Mouse (Mus musculus): Measurements from ENCODE around the gene Esp15. TPM values are rescaled to one million over a fixed set of nuclear protein-coding genes. Genes with fewer than 3 reads are reported as not detected.

Esp15 gene
- not detected for total RNA-seq (2023)

GRCm38 (mm10) chr17:39640654-39641053 is at the start of gene Esp15:
Gene Esp15, plus strand, starts transcription at chr17:39640954.

Other genes with a start within 250 kb of the Esp15 start
- not detected for gene Esp18, start 234.6 kb upstream of the Esp15 start, total RNA-seq (2023)
- gene Esp16, start 104.8 kb upstream of the Esp15 start, total RNA-seq (2023) = not detected

All from CD4-positive naive resting alpha-beta T cell, adult 57 days (primary cell).